Mouse (Mus musculus): ENCODE measurements at regions not wholly inside any gene's neighbourhood (a gene's known extent, or its start where the extent isn't known, plus 50 kb on each side); places are given as distances from the start of the nearest gene placed in this dataset.
A peak's percentile ranks its signal among the peaks of the same experiment; 100 is the strongest.

DNA sequence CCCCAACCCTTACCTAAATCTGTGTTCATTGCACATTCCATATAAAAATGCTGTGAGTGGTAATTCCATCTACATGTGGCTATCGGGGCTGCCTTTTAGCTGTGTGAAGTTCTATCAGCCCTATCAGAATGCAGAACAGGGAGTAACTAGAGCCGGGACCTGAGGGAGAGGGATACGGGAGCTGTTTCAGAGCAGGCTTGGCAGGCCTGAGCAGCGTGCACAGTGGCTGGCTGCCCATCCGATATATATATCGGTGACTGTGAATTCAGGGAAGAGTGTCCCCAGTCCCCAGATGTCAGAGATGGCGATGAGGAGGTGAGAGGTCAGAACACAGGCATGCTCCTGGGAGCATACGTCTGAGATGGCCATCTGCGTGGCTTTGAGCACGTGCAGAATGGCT, 79.0 kb downstream of the Arl4c start:
- DNase-seq (ENCODE audit: extremely low spot score in 1 of 2, low spot score in 1 of 2): no peak

DNA sequence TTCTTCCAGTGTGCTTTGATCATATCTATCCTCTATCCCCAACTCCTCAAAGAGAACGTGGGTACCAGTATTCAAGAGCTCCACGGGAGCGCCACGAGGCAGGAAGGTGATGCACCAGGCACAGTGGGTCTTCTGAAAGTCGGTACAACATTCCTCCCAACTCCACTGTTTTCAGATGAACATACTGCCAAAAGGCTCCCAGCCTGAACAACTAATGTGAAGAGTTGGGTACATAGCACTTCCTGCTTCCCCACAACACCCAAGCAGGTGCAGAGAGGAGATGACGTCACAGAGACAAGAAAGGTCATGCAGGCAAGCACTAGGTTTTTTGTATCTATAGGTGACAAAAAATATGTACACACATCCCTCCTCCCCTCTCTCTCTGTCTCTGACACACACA, 79.7 kb downstream of the Arl4c start:
- no peak for DNase-seq (ENCODE audit: extremely low spot score in 1 of 2, low spot score in 1 of 2)

- no peak for DNase-seq (ENCODE audit: extremely low spot score in 1 of 2, low spot score in 1 of 2)
Observed at GRCm38 (mm10) chr1:88621214-88621613, 80.8 kb downstream of the Arl4c start.

GRCm38 (mm10) chr1:88613007-88613406, 89.0 kb downstream of the Arl4c start:
- no peak for DNase-seq (ENCODE audit: extremely low spot score in 1 of 2, low spot score in 1 of 2)

DNA sequence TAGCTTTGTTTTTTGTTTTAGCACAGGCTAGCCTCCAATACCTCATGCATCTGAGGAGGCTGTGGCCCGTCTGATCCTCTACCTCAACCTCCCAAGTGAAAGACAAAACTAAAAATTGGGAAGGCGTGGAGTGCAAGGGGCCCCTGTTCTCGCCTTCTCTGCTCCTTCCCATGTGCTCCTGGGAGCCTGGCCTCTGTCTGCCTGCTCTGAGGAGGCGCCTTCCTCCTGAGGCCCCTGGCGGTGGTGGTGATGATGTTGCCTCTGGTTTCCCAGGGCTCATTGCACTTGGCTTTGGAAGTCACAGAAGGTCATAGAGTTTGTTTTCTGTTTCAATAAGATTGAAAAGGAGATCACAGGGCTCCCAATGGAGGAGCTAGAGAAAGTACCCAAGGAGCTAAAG, 90.8 kb downstream of the Arl4c start:
- no peak for DNase-seq (ENCODE audit: extremely low spot score in 1 of 2, low spot score in 1 of 2)

DNA sequence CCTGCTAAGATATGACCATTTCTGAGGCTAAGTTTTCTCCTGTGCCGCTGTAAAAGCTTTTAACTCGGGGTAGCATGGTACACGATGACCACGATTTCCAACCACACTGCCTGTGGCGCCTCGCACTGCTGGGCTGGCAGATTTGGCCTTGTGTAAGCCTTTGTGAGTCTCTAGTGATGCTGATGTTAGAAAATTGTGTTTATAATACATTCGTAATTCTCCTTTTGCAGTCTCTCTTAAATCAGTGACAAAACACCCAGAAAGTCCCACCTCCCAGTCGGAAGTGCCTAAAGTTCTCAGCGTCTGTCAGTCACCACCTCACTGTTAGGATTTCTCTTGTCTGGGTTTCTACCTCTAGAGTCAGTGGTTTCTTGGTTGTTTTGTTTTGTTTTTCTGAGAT, 91.2 kb downstream of the Arl4c start:
- DNase-seq (ENCODE audit: extremely low spot score in 1 of 2, low spot score in 1 of 2): no peak

DNA sequence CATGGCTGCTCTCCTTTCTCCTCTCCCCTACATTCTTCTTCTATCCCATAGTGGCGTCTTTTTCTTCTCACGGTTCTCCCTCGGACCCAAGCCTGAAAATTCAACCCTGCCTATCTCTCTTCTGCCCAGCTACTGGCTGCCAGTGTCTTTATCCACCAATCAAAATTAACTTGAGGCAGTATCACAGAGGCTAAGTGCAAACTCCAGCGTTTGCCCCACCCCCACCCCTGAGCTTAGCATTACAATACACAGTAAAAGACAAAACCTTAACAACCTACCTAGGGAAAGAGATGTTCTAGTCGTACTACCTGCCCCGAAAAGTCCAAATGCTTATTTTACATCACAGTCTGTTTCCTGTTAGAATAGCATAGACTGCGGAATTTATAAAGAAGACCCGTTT, 93.2 kb downstream of the Arl4c start:
- no peak for DNase-seq (ENCODE audit: extremely low spot score in 1 of 2, low spot score in 1 of 2)

GRCm38 (mm10) chr1:88608236-88608635, 93.8 kb downstream of the Arl4c start:
- DNase-seq (ENCODE audit: extremely low spot score in 1 of 2, low spot score in 1 of 2): no peak

DNA sequence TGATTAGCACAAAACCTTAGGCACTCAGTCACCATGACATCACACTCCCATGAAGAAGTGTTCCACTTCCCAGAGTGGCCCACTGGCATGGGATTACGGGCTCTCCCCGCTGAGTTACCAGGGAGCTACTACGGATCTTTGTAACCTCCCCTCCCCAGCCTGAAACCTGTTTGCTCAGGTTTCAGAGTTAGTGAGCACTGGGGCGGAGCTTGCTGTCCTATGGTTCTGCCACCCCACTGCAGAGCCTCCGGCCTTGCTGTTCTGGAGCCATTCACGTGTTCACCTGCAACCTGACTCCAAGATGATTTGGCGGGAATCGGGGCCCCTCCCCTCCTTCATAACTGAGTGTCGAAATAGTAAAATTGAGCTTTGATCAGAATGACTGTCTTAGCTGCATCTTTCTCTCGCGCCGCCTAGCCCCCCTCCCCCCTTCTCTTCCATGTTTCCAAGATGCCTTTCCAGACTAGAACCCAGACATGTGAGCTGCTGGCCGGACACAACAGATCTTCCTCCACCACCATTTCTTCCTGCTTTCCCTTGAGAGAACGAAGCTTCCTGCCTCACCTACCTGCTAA, 95.8 kb upstream of the Glrp1 start:
- DNase-seq (ENCODE audit: extremely low spot score in 1 of 2, low spot score in 1 of 2): no peak

DNA sequence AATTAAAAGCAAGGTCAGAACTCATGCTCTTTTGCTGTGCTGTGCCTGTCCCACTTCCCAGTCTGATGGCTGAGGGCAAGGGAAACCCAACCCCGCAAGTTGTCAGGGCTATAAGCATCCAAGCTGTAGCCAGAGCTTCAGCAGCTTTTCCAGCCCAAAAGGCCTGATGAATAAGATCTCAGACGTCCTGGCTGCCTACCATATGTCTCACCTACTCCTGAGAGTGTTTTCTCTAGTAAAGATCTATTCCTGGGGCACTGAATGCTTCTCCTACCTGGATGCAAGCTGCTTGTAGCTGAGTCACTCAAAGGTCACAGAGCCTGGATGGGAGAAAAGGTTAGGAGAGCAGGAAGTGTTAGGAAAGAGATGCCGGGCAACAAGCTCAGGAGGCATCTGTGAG, 92.4 kb upstream of the Glrp1 start:
- DNase-seq (ENCODE audit: extremely low spot score in 1 of 2, low spot score in 1 of 2): no peak

DNA sequence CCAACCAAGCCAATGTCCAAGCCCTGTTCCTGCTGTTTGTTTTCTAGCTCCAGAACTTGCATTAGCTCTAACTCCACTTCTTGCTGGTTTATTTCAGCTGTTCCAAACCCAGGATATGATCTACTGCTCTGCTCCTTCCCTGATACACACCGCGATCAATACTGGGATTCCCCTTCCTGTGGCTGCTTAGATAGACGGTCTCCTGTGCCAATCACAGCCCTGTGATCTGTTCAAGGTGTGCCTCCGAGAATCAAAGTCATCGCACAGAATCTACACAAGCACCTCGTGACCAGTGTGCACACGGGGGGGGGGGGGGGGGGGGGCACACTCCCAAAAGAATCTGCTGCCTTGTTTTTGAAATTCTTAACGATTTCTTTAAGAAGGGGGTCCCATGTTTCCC, 91.9 kb upstream of the Glrp1 start:
- DNase-seq (ENCODE audit: extremely low spot score in 1 of 2, low spot score in 1 of 2): no peak

- DNase-seq (ENCODE audit: extremely low spot score in 1 of 2, low spot score in 1 of 2): no peak
Observed at GRCm38 (mm10) chr1:88600145-88600544, 90.3 kb upstream of the Glrp1 start.

DNA sequence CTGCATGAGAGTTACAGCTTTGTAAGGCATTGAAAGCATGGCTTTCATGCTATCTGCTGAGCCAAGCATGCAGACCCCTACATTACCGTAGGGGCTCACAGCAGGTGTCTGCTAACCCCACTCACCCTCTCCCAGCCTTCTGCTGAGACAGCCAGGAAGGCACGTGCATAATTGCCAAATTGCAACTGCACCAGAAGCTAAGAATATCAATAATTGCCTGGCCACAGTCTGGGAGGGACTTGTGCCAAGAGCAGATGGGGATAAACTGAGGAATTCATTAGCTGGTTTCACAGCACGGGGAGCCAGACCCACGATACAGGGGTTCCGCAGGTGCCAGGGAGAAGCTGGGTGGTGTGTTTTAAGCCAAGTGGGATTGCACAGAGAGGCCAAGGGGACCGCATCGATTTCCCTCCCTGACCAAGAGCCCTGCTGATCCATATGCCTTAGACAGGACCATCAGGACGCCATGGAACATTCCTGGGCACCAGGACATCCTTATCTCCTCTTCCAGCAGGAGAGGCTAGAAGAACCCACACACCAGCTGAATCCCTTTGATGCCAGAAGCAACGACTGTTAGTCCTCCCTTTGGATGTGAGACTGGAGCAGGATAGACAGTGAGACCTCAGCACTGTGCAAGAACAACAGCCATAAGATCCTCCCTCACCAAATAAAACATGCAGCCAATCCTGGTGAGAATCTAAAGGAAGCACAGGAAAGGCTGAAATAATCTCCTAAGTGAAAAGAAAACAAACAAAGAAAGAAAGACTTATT, 84.8 kb upstream of the Glrp1 start:
- DNase-seq (ENCODE audit: extremely low spot score in 1 of 2, low spot score in 1 of 2): no peak

DNA sequence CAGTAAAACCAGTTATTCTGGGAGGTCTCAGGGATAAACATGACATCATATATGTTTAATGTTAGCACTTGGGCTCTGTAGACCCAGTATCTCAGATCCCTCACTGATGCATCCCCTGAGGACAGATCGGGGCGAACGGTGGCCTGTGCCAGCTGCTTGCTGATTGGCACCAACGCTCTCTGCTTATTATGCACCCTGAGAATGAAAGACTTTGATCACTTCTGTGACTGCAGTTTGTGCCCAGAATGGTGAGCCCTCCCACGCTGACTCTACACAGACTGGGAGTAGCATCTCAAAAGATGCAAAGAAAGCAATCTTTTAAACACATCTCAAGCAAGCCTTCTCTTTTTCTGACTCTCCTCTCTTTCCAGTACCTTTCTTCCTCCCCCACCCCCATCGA, 82.2 kb upstream of the Glrp1 start:
- DNase-seq (ENCODE audit: extremely low spot score in 1 of 2, low spot score in 1 of 2): peak; percentile 20 to 32

DNA sequence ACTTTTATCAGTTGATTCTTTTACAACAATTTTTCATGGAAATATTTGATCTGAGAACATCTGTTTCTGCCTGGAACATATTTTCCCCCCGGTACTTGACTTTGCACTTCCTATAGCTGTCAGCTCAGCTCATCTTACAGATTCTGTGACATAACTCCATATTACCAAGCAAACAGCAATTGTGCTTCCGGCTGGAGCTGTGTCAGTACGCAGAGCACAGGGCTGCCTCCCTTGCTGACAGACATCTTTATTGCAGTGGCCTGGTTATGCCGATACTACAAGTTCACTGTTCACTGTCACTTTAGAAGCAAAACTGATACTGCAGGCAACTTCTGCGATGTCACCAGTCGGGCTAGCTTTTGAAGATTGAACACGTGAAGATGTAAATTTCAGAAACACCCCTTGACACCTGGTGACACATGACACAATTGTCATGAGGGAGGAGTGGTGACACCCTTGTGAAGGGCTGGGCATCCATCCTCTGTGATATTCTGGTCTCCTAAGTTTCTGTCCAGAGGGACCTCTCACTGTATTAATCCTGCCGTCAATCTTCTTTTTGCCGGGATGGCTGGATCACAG, 81.0 kb upstream of the Glrp1 start:
- no peak for DNase-seq (ENCODE audit: extremely low spot score in 1 of 2, low spot score in 1 of 2)

DNA sequence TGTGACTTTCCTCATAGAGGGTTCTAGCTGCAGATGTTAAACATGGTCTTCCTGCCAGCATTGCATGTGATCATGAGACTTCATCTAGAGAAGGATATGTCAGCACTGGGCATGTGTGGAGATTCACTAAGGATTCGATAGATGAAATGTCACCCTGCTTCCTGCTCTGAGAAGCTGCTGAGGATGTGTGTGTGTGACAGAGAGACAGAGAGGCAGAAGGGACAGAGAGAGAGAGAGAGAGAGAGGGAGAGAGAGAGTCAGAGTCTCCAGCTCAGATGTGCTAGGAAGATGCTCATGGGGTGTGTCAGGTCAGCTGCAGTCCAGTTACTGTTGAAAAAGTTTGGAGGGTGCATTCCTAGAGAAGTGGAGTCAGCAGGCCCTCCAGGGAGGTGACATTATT, 78.9 kb upstream of the Glrp1 start:
- DNase-seq (ENCODE audit: extremely low spot score in 1 of 2, low spot score in 1 of 2): no peak

DNA sequence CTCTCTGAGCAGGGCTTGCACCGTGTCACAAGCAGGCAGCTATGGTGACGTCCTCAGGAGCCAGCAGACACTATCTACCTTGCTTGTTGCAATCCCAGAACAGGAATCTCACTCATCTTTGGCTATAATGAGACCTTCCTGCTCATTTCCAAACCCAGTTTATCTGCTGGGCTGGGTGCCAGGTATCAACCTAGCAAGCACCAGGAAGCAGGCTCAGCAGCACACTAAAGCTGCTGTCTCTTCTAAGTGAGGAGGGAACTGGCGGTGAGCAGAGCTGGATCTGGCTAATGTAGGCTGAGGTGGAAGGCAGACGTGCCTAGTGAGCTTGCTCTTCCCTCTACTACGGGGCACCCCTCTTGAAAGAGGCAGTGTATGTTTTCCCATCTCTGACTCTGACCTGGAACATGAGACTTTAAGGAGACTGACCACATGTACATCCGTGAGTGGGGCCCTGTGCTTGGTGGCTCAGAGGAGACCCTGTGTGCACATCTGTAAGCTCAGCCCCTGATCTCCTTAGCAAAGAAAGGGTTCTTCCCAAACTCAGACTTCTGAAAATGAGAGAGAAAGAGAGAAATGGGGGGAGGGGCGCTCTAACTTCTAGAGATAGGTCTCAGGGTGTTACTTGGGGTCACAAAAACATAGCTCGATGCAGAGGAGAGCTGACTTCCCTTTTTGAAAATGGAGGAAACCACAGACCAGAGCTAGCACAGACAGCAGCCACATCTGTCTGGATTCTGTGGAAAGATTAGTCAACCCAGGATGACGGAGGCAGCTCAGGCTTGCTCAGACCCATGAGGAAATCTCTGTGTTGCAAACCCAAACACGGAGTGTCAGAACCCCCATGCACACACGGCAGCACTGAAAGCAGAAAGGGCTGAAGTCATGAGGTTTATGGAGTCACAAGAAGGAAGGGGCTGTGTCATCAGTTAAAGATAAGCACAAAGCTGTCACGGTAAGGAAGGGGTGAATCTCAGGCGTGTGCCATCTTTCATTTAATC, 77.3 kb upstream of the Glrp1 start:
- DNase-seq (ENCODE audit: extremely low spot score in 1 of 2, low spot score in 1 of 2): no peak

DNA sequence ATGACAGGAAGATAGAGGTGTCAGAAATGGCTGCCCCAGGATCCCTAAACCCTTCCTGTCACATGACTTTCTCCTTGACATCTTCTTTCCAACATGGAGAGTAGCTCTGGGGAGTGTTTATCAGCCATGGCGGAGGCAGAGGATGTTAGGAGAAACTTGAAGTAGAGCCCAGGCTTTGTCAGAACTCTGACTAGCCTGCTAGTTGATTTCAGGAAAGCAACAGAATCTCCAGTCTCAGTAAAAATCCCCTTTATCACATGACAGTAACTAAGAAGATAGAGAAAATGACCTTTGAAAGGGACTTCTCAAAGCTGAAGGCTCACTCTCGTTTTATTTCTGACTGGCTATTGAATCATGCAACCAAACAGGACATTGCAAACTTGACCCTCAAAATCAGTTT, 76.3 kb upstream of the Glrp1 start:
- no peak for DNase-seq (ENCODE audit: extremely low spot score in 1 of 2, low spot score in 1 of 2)

DNA sequence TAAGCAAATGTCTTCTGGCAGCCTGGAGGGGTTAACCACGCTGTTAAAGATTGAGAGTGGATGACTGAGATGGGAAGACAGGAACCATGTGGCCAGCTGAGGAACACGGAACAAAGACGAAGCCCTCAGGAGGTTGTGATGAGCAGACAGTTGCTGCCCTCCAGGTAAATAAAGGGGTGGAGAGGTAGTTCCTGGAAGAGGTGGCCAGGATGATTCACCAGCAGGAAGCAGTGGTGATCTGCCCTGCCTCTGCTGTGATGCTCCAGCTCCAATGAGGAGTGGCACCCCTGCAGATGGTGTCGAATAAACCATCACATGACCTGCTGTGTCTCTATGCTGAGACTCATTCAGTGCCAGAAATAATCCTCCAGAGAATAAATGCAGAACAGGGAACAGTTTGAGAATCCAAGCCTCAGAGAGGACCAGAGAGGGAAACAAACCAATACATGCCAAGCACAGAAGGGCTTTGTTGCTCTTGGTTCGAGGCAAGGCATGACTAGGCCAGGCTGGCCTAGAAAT, 74.7 kb upstream of the Glrp1 start:
- DNase-seq (ENCODE audit: extremely low spot score in 1 of 2, low spot score in 1 of 2): no peak

DNA sequence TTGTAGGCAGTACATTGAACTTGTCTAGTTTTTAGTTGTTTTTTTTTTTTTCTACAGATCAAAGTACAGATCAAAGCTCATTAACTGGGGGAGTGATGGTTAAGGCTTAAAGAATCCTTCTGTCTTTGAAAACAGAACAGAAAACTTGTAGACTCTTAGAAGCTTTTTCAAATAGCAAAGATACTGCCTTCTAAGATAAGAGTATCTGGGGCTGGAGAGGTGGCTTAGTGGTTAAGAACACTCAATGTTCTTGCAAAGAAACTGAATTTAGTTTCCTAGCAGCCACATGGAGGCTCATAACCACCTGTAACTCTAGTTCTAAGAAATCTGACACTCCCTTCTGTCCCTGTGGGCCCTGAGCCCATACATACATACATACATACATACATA, 68.4 kb upstream of the Glrp1 start:
- no peak for DNase-seq (ENCODE audit: extremely low spot score in 1 of 2, low spot score in 1 of 2)

Measured in frontal cortex, adult 2 months (tissue).